Mouse (Mus musculus) cerebellum, adult 2 months (tissue): ENCODE data around the gene Olfr665. TPM values are rescaled to one million over a fixed set of nuclear protein-coding genes. Genes with fewer than 3 reads are reported as not detected.

ENCODE experiments used
- DNase-seq, 2 experiments: peaks; one replicate each; pipeline ENCODE4 v3.0.0; 2021
- H3K27ac ChIP-seq: fragments of 200-500 bp; 2 replicates; pipeline ENCODE4 v1.5.1; 2012; ENCODE audit warnings: low read length, control low read depth, inconsistent platforms; ENCODE audit not compliant: insufficient read depth
- H3K27me3 ChIP-seq: fragments of 200-500 bp; 2 replicates; pipeline ENCODE4 v1.6.1; 2012; ENCODE audit warnings: inconsistent platforms, mild to moderate bottlenecking, low read length, moderate library complexity; ENCODE audit not compliant: control insufficient read depth, insufficient read depth
- H3K4me1 ChIP-seq: fragments of 200-500 bp; 2 replicates; pipeline ENCODE4 v1.6.1; 2011; ENCODE audit warnings: low read length; ENCODE audit not compliant: control insufficient read depth, insufficient read depth
- H3K4me3 ChIP-seq: fragments of 200-500 bp; replicated peaks from 2 replicates; pipeline ENCODE3; 2011; ENCODE audit warnings: mild to moderate bottlenecking, low read depth, low read length, control low read depth; ENCODE audit not compliant: insufficient read depth
- CTCF ChIP-seq: fragments of 200-500 bp; IDR thresholded peaks from 2 replicates; pipeline ENCODE4 v1.5.1; 2011; ENCODE audit warnings: low read depth, mild to moderate bottlenecking, control low read depth, low read length, moderate library complexity, borderline replicate concordance; ENCODE audit not compliant: insufficient read depth
- POLR2A ChIP-seq: fragments of 200-500 bp; IDR thresholded peaks from 2 replicates; pipeline ENCODE4 v1.6.1; 2011; ENCODE audit warnings: low read length, control low read depth, borderline replicate concordance; ENCODE audit not compliant: insufficient read depth
- WGBS: fragments of 180-500 bp; shearing (Covaris S2); methylation state at CpG from one replicate; pipeline ENCODE4 v1.1.7; 2018; 5-methylcytosine and 5-hydroxymethylcytosine counted together
- polyA plus RNA-seq: library from polyadenylated mRNA; depleted of rRNA; stranded (reverse); fragments of >200 nt; gene quantifications from 2 replicates; pipeline ENCODE4 v1.2.3, GENCODE M21; 2012; rRNA removed

Gene Olfr665
- polyA plus RNA-seq, 1 experiment = not detected

DNA sequence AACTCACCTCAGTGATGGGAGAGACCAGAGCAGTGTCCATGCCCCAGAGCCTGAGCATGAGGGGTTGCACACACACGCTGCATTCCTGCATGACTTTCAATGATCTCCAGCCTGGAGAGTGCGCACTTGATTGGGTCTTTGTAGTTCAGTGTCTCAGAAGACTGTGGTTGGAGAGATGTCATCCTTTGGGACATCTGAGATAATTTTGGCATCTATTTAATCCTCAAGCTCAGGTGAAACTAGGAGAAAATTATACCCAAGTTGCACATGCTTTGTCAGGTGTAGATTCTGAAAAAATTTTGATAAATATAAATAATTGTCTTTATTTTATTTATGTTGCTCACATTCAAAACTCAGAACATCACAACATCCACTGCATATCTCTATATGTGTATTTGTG lies 18.0 kb downstream of the Olfr665 start, which contains the start of gene Olfr666:
Gene Olfr666, minus strand, starts transcription at position 101 of the 400 bp plus-strand sequence.
- Histone ChIP-seq H3K4me1 (no peaks in the 10 kb centered on the region), H3K27me3 (no peaks in the 10 kb centered on the region), H3K4me3 (no peak within 1 kb of the TSS), H3K27ac (no peak within 1 kb of the TSS)
- 82% methylated on average over 2 of the region's 2 CpGs for WGBS
- DNase-seq = no peak
- no peak for TF ChIP-seq POLR2A
- no peak for TF ChIP-seq CTCF

- H3K27me3 ChIP-seq = no peaks in the 10 kb centered on the region
- no peak within 1 kb of the TSS for H3K4me3 ChIP-seq
- 76% methylated on average over 1 of the region's 1 CpGs for WGBS
- TF ChIP-seq CTCF (no peak), POLR2A (no peak)
- no peaks in the 10 kb centered on the region for H3K4me1 ChIP-seq
- no peak within 1 kb of the TSS for H3K27ac ChIP-seq
- no peak for DNase-seq
These were observed 43.6 kb downstream of the Olfr665 start, which contains the start of gene Olfr667 for GRCm38 (mm10) chr7:104921382-104921781. Gene Olfr667, minus strand, starts transcription at chr7:104921482.

DNA sequence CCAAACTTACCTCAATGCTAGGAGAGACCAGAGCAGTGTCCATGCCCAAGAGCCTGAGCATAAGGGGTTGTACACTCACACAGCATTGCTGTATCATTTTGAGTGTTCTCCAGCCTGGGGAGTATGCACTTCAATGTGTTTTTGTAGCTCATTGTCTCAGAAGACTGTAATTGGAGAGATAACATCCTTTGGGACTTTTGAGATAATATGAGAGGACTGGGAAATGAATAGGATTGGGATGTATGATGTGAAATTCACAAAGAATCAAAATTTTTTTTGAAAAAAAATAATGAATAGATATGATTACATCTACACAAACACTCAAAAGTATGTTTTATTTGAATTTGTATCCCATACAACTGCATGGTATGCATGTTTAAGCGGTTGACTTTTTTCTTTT lies 50.1 kb downstream of the Olfr665 start, which contains the start of gene Olfr668:
Gene Olfr668, minus strand, starts transcription at position 101 of the 400 bp plus-strand sequence.
- 73% methylated on average over 1 of the region's 1 CpGs for WGBS
- TF ChIP-seq POLR2A = no peak
- no peak for TF ChIP-seq CTCF
- Histone ChIP-seq H3K4me3 (no peak within 1 kb of the TSS), H3K4me1 (no peaks in the 10 kb centered on the region), H3K27ac (no peak within 1 kb of the TSS), H3K27me3 (no peaks in the 10 kb centered on the region)
- DNase-seq = no peak

Other genes with a start within 250 kb of the Olfr665 start
- 0.25 and 0.52 TPM in 2 replicates for gene Olfr658, start 230.7 kb upstream of the Olfr665 start, polyA plus RNA-seq
- gene Olfr659, start 211.3 kb upstream of the Olfr665 start, polyA plus RNA-seq = not detected in 2 replicates
- gene Olfr661, start 191.5 kb upstream of the Olfr665 start, polyA plus RNA-seq = not detected in 2 replicates
- not detected in 2 replicates for gene Usp17le, start 100.6 kb upstream of the Olfr665 start, polyA plus RNA-seq
- not detected in 2 replicates for gene Usp17lb, start 35.4 kb upstream of the Olfr665 start, polyA plus RNA-seq
- gene Usp17la, start 21.0 kb upstream of the Olfr665 start, polyA plus RNA-seq = not detected in 2 replicates
- gene Olfr666, start 17.9 kb downstream of the Olfr665 start, polyA plus RNA-seq = not detected in 2 replicates
- not detected in 2 replicates for gene Olfr667, start 43.5 kb downstream of the Olfr665 start, polyA plus RNA-seq
- gene Olfr668, start 50.0 kb downstream of the Olfr665 start, polyA plus RNA-seq = not detected in 2 replicates
- not detected in 2 replicates for gene Olfr669, start 56.2 kb downstream of the Olfr665 start, polyA plus RNA-seq
- gene Olfr670, start 84.6 kb downstream of the Olfr665 start, polyA plus RNA-seq = not detected in 2 replicates
- not detected in 2 replicates for gene Olfr671, start 101.1 kb downstream of the Olfr665 start, polyA plus RNA-seq
- not detected in 2 replicates for gene Olfr672, start 124.0 kb downstream of the Olfr665 start, polyA plus RNA-seq
- not detected in 2 replicates for gene Olfr675, start 150.4 kb downstream of the Olfr665 start, polyA plus RNA-seq
- gene Olfr676, start 154.7 kb downstream of the Olfr665 start, polyA plus RNA-seq = not detected in 2 replicates
- gene Olfr677, start 173.3 kb downstream of the Olfr665 start, polyA plus RNA-seq = not detected in 2 replicates
- not detected in 2 replicates for gene Olfr678, start 186.4 kb downstream of the Olfr665 start, polyA plus RNA-seq
- not detected in 2 replicates for gene Olfr679, start 203.2 kb downstream of the Olfr665 start, polyA plus RNA-seq
- not detected in 2 replicates for gene Olfr680-ps1, start 214.8 kb downstream of the Olfr665 start, polyA plus RNA-seq
- gene Olfr681, start 238.8 kb downstream of the Olfr665 start, polyA plus RNA-seq = not detected in 2 replicates